Mouse (Mus musculus) thymus, postnatal 0 days (tissue): ENCODE measurements around the gene Tle4. TPM values are rescaled to one million over a fixed set of nuclear protein-coding genes. Genes with fewer than 3 reads are reported as not detected.

Experiments
- DNase-seq: peaks from one replicate; pipeline ENCODE4 v3.0.0-alpha.2; 2015; ENCODE audit warnings: low spot score
- polyA plus RNA-seq: library from polyadenylated mRNA; unstranded; fragments of >200 nt; fragmentation: Nextera tagmentation; extraction: Ambion mirVana; gene quantifications from 2 replicates; pipeline ENCODE4 v1.2.1, GENCODE M21; 2015

Tle4 gene
- polyA plus RNA-seq, 1 experiment from 2014 or later: 11.8 TPM

GRCm38 (mm10) chr19:14532861-14533260 is 65.0 kb downstream of the Tle4 start:
- DNase-seq: no peak

- DNase-seq: no peak
Measured at GRCm38 (mm10) chr19:14520098-14520802, 77.6 kb downstream of the Tle4 start.

DNA sequence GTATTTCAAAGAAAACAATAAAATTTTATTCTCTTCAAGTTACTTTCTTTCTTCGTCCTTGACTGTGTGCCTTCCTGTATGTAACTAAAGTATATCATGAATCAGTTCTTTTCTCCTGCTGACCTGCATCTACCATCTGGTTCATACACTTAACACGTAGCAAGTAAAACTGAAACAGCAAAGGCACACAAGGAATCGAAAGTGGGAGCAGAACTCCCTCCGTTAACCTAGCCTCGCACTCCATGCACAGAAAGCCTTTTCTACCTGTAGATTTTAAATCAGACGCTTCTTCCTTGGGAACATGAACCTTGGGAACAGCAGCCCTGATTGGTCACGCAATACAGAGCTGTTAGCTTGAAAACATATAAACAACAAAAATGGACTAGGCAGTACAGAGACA is 78.7 kb downstream of the Tle4 start:
- no peak for DNase-seq

DNA sequence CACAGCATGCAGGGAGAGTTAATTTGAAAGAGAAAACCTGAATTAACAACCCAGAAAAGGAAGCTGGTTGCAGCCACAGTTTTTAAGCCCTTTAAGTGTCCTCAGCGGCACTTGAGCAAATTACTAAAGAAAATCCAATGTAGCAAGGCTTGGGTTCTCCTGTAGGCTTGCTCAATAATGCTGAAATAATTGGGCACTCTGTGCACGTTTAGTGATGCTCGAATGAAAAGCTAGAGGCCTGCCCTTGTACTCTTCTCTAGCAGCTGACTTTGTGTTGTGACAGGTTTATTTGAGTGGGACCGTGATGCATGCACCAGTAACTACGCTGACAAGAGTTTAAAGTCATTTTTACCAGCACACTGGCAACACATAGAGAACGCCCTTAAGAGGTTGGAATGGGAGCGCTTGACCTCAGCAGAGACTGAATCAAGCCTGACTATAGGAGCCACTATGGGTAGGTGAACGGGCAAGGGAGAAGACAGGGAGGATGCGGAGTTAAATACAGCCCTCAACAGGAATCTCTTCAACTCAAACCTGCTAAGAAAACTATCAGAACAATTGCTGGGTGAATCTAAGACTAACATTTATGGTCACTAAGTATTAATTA is 79.3 kb downstream of the Tle4 start:
- DNase-seq: no peak

GRCm38 (mm10) chr19:14516420-14516819 is 81.4 kb downstream of the Tle4 start:
- DNase-seq: no peak

GRCm38 (mm10) chr19:14508819-14509218 is 89.0 kb downstream of the Tle4 start:
- no peak for DNase-seq

- no peak for DNase-seq
Measured at GRCm38 (mm10) chr19:14507911-14508310, 89.9 kb downstream of the Tle4 start.

DNA sequence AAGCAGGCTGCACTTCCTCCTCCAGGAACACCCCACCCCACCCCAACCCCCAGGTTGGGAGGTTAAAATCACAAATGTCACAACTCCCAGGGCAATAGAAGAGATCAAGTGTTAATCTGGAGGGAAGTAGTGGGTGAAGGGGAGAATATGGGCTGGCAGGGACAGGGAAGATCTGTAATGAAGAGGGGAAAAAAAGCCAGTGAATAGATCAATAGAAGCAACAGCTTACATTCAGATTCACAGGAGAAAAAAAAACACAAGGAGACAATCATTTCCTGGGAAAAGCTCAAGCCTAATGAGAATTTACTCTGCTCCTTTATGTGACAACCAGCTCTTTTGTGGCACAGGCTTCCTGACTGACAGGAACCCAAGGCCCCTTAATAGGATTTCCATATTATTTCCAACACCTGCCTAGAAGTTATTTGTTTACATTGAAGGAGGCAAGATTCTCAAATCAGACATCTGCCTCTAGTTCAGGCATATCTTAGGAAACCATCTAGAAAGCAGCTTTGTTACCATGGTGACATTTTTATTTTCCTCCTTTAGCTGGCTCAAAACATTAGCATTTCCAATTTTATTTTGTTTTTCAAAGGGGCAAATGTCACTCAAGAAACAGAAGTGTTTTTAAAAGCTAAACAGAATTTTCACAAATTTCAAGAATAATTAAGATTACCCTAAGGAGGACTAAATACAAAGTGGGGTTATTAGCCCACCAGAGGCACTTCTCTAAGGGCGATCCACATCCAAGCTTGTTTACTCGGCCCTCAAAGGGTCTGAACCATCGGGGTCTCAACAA is 90.8 kb downstream of the Tle4 start:
- DNase-seq: no peak

- no peak for DNase-seq
Measured at GRCm38 (mm10) chr19:14505885-14506548, 91.8 kb downstream of the Tle4 start.

DNA sequence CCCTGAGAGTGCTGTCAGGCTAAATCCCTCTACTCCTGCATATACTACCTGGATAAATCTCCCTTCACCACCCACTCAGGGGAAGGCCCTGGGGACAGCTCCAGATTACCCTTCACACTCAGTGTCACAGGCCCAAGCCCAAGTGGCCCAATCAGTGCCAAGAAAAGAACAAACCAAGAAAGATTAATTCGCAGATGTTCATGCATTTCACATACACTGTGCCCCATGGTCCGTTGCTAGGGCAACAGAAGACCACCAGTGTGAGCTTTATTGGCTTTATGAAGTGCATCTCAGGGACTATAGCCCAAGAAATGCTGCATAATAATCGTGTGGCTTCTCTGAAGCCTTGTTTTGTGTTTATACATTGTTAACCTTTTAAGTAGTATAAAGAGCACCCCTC is 92.5 kb downstream of the Tle4 start:
- no peak for DNase-seq

- no peak for DNase-seq
Measured at GRCm38 (mm10) chr19:14503862-14504261, 94.0 kb downstream of the Tle4 start.

- no peak for DNase-seq
Measured at GRCm38 (mm10) chr19:14502234-14502633, 95.6 kb downstream of the Tle4 start.

DNA sequence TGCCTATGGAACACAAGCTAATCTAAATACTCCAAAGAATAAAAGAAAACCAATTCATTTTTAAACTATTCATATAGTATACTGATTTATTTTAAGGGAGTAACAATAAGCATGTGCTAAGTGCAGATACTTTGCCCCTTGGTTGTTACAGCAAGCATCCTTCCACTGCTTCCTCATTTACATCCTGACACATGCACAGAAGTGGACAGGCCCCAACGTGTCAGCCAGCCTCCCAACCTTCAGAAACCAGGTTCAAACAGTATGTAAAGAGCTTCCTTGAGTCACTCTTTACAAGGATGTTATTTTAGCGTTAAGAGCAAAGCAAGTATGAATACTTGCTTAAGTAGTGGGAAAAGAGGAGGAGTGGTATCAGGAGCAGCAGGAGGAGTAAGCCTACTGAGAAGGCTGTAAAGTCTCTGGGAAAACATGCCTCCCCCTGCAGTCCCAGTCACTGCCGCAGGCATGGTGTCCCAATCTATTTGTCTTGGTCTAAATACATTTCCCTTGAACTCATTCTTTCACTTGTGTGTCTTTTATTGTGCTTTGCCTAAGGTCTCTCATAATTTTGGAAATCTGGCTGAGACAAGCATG is 97.9 kb downstream of the Tle4 start:
- DNase-seq: no peak

DNA sequence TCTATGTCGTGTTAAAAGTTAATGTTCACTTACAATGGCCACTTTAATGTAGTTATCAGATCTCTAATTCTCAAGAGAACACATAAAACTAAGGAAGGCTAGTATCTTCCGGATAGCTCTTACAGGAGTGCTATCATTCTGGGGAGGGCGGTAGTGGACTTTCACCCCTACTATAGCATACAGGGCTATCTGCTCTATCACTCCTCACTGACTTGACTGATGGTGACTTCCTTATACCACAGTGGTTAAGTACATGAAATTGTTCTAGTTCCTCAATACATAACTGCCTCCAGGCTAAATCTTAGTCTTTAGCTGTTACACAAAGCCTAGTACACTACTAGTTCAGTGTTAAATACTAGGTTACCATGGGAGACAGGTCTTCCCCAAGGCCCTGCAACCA is 104.8 kb downstream of the Tle4 start:
- no peak for DNase-seq

DNA sequence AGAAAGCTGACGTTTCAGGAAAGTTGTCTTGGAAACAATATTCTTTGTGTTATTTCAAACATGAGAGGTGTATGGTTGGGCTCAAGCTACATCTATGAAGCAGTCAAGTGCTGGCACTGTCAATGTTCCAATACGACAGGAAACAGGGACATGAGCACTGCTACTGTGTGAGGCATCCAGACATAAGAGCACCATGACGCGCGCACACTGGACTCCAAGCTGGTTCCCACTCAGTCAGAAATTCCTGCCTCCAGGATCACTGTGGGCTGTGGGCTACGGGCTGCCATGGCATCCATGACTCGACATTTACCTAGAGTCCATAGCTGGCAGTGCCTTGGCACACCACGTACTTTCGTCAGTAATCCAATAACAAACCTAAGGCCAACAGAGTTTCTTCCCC is 110.7 kb downstream of the Tle4 start:
- no peak for DNase-seq

- DNase-seq: no peak
Measured at GRCm38 (mm10) chr19:14485176-14485575, 112.7 kb downstream of the Tle4 start.

DNA sequence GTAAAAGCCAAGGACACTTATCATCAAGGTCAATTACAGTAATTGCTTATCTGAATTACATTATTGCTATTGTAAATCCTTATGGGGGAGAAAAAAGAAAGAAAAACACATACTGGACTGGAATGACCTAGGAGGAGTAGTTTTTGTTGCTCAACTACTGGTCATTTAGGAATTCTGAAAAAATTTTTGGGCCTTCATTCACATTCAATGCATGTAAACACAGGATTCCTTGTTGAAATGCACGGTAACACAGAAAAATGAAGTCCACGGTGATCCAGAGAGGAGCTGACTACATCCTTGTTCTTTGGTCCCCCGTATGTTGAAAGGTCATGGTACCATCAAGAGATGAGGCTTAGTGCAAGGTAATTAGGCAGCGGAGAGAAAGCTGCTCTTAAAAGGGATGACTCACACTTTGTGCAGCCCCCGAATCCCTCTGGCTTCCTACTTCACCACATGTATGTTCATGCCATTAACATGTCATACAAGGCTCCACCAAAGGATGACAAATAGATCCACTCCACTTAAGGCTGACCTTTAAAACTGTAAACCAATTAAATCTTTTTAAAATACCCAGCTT is 115.2 kb downstream of the Tle4 start:
- no peak for DNase-seq

DNA sequence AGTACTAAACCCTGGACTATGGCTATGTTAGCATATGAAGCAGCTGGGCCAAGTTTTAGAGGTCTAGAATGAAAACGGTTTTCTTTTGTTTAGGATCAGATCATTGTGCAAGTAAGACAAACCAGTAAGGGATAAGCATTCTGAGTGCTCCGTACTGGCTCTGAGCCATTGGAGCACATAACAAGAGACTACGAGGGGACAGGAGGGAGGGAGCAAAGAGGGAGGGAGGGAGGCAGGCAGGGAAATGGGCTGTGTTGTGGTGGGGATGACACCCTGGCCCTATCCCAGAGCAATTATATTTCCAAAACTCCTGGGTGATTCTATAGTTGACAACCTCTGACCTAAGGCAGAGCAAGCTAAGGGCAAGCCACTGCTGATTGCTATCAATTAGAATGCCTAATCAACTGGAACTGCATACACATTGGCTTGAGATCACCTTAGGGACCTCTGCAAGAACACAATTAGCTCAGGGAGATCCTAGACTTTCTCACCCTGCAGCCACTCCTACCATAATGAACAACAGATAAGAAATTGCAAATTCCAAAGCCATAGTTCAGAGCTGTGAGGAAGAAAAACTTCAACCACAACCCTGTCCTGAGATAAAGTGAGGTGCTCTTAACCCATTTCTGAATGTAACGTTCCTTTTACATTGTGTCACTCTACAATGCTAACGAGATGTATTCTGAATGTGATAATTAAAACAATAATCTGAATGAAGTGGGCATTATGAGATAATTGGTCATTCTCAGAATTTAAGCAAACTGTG is 115.9 kb downstream of the Tle4 start:
- DNase-seq: no peak

- DNase-seq: no peak
Measured at GRCm38 (mm10) chr19:14479711-14480110, 118.1 kb downstream of the Tle4 start.

- DNase-seq: no peak
Measured at GRCm38 (mm10) chr19:14469325-14469724, 128.5 kb downstream of the Tle4 start.
